Mouse (Mus musculus) granulocyte monocyte progenitor cell, adult 5-6 weeks (primary cell): ENCODE measurements at regions not wholly inside any gene's neighbourhood (a gene's known extent, or its start where the extent isn't known, plus 50 kb on each side); places are given as distances from the start of the nearest gene placed in this dataset.

ENCODE experiments used
- ATAC-seq: replicated peaks from 2 replicates; pipeline ENCODE4 v1.8.0; 2016; ENCODE audit warnings: mild to moderate bottlenecking, moderate TSS enrichment, inconsistent platforms; ENCODE audit not compliant: poor library complexity, severe bottlenecking

DNA sequence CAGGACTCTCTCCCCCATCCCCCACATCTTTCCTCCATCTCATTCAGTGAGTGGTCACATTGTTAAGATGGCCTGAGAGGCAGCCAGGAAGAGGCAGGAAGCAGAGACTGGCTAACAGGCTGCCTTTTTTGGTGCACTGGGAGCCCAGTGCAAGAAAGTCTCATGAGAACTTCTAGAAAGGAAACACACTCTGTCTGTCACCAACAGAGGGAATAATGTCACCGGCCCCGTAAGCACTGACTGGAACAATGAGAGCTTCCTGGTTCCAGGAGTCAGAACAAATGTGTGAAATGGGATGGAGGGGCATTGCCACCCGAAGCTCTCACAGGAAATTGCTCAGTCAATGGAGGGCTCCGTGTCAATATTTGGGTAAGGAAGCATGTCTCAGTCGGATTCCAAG is 111.3 kb upstream of the Arglu1 start:
- no peak for ATAC-seq

DNA sequence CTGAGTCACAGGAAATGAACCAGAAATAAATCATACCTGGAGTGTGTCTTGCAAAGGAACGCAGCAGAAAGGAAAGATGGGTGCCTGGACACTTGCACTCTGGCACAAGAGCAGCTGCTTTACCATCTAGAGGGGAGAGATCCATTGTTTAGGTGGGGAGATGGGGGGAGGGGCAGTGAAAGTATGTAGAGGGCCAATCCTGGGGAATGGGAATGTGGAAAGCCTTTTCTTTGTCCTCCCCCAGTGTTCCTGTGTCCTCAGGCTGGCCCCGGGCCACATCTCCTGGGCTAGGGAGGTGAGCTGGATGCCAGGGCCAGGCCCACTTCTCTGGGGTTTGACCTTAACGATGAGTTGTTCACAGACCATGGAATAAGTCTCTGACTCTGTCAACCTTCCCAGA is 107.2 kb upstream of the Arglu1 start:
- no peak for ATAC-seq

DNA sequence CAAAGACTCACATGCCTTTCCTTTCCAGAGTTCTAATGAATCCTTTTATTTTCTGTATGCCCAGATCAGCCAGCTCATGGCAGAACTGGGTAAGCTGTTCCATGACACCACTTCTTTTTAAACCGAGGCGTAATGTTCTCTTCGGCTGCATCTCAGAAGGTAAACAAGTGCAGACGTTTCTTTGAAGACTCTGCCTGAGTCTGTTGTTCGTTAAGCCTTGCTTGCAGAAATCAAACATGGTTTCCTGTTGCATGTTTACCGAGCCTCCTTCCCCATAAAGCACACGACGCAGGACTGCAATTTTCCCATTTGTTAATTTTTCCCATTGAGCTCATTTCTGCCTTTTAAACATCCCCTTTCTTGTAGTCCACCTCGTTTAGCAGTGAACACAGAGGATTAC is 106.6 kb upstream of the Arglu1 start:
- no peak for ATAC-seq

DNA sequence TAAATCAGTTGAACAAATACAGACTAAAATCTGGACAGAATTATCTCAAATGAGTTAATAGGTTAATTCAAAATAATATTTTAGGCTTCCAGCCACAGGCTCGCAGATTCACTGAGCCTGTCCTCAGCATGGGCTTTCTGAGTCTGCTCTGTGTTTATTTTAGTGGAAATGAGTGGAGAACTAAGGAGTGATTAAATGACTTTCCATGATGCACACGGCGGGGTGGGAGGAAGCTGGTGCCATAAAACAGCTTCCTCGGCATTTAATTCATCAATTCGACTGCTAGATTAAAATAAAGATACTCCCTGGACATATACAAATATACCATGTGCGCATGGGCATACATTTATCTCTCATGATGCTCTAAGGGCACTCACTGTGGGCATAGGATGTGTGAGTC is 104.4 kb upstream of the Arglu1 start:
- ATAC-seq: no peak

DNA sequence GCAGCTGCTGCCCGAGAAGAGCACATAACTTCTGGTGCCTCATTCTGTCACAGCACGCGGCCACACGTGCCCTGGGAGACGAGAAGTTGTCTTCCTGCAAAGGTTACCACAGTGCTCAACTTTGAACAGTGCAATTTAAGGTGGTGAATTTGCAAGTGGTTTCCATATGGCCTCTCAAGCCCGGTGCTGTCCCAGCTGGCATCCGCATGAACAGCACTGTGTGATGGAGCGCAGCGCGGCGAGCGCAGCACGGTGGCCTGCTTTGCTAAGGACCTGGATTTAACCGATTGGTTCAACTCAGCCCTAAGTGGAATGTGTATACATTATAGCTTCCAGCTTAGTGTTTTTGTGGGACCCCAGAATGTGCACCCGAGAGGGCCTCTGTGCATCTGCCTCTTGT is 89.6 kb upstream of the Arglu1 start:
- ATAC-seq: no peak

DNA sequence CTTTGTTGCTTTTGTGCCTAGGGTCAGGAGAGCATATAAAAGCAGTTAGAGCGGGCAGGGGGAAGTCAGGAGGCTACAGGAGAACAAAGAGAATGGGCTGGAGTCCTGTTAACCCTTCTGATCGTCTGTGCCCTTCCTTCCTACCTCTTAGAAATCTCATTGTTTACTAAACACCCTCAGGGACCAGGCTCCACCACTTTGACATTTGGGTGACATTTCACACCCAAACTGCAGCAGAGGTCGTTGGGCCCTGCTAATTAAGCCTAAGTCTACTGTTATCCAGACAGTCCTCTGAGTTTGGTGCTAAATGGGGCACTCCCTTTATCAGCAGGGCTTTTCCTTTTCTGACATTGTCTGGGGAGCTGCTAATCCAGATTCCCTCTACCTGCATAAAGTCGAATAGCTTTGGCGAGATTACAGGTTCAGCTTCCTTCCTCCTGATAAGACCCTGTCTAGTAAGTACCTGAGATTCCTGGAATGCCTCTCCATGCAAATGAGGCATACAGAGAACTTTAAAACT is 84.2 kb upstream of the Arglu1 start:
- ATAC-seq: no peak

DNA sequence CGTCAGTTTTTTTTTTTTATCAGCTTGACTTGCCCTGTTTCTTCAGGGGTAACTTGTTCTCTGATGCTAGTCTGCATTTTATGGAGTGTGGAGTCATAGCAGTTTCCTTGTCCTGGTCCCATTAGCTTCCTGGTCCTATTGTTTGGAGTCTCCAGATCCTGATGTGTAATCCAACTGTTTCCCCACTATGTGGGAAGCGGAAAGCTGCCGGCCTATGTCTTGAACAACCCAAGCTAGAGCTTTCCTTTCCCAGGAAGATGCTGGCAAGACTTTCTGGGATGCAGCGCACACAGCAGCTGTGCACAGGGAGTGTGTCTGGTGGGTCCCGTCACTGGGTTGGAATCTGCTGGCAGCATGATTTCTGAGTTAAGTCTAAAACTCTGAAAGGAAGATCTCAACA is 82.1 kb upstream of the Arglu1 start:
- no peak for ATAC-seq

DNA sequence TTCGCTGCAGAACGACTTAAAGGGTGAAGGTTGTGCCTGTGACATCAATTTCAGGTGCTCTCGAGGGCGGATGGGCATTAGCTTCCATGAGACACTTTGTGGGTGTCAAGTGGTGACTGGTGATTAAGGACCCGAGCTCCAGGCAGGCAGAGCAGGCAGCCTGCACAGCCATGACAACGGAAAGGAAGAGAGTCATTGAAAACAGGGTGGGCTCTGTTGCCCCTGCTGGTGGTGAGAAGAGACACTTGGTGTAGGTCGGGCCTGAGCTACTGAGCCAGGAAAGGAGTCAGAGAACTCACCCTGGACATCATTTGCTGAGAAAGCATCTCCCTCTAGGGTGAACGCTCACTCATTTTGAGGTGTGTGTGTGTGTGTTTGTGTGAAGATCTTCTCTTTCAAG is 80.1 kb upstream of the Arglu1 start:
- no peak for ATAC-seq

DNA sequence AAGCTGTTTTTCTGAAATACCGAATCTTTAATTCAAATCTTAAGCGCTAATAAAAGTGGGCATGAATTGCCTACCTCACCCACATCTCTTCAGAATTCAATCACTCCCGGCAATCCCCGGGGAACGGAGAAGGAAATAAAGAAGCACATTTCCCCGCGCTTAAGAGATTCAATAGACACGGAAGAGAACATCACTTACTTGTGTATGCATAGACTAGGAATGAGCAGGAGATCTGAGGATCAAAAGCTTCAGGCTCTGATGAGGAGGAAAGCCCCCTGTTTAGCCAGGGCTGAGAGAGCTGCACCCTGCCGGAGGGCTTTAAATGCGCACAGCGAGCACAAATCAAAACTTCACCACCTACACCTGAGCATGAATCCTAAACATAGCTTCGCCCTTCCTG is 72.0 kb upstream of the Arglu1 start:
- no peak for ATAC-seq

DNA sequence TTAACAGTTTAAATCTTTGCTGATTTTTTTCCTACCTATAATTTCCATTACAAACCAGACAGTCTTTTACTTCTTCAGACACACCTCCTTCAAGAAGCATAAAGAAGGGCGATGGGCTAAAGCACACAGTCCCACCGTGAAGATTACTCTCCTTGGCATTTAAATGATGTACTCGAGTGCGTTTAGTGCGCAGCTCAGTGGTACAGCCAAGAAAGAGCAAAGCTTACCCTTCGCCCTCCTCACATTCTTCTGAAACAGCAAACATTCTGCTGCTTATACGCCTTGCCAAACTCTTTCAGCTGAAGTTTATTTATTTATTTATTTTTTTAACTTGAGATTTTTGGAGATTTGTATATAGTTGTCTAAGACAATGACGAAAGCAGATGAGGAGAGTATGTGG is 68.0 kb upstream of the Arglu1 start:
- no peak for ATAC-seq

DNA sequence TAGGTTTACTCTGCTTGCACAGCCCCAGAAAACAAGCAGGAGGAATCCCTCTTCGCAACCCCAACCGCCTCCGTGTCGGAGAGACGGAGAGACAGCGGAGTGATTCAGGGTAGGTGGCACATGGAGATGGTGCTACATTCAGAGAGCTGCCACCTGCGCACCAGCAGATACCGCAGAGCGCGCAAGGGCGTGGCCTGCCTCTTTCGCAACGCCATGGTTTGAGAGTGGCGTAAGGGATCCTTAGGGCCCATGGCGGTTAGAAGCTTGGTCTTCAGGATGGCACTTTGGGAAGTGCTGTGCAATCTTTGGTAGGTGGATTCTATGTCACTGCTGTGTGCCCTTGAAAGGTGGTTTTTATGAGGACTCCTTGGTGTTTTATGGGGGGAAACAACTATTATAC is 60.9 kb upstream of the Arglu1 start:
- peak; percentile 93 for ATAC-seq

DNA sequence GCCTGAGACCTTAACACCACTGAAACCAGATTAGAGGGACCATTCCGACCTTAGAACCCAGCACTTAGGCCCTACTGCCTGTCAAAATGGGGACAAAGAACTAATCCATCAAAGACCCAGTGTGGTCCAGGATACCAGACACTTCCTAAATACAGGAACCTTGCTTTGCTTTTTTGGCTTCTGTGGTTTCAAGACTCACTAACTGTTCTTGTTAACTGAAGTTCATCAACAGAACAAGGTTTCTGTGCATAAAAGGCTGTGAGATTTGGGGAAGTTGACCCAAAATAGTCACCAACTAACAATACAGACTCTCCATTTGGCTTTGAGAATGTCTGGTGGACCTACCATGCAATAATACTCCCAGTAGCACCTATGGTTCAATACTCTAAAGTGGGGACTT is 56.4 kb upstream of the Arglu1 start:
- peak; percentile 50 for ATAC-seq

DNA sequence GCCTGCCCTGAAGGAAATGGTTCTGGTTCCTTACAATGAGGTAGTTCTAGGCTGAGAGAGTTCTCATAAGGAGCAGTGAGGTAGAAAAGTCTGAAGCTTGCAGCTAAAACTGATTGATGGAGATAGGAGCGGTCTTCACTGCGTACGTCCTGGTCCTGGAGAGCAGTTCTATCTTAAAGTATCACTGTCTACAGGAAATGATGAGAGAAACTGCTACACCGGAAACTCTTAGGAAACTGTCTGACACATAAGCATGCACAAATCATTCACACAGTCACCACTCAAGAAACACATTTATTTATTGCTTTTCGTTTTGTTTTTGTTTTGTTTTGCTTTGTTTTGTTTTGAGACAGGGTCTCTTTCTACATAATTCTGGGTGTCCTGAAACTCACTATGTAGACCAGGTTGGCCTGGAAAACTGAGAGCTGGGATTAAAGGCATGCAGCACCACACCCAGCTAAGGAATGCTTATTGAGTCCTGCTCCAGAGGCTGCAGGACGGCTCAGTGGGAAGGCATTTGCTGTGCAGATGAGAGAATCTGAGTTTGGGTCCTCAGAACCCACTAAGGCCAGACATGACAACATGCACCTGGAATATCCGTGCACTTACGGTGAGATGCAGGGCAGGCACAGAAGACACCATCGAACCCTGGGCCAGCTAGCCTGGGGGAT is 55.4 kb upstream of the Arglu1 start:
- ATAC-seq: peak; percentile 78
